Mouse (Mus musculus): Measurements from ENCODE around the gene Pigx.

Pigx gene

GRCm38 (mm10) chr16:32058817-32059216 is 40.7 kb downstream of the Pigx start:
- DNase-seq (ENCODE audit: low spot score), result no peak

GRCm38 (mm10) chr16:32042367-32042766 is 57.2 kb downstream of the Pigx start:
- no peak for DNase-seq (ENCODE audit: low spot score)
